Mouse (Mus musculus): ENCODE data around the gene Tnfrsf13b.
"Not testable (repeated sequence)": the region's sequence is repeated elsewhere in the genome, so short reads cannot be mapped to it uniquely, and the experiment has no call there.

Gene Tnfrsf13b

DNA sequence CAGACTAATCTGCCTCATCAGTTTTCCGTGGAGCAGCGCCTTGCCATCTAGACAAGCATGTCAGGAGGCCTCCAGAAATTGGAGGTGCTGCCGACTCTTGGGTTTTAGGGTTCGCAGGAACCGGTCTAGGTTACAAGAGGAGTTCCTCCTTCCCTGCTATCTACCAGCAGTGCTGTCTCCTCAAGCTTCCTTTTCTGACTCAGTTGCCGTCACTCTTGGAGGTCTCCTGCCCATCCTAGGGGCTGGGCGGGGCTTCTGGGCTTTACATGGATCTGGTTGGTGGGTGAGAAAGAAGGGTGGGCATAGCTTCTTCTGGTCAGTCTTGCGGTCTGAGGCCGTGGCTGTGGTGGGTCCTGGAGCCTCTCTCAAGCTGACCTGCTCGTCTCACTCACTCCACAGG lies 2.8 kb downstream of the Tnfrsf13b start:
- DNase-seq, result no peak

DNA sequence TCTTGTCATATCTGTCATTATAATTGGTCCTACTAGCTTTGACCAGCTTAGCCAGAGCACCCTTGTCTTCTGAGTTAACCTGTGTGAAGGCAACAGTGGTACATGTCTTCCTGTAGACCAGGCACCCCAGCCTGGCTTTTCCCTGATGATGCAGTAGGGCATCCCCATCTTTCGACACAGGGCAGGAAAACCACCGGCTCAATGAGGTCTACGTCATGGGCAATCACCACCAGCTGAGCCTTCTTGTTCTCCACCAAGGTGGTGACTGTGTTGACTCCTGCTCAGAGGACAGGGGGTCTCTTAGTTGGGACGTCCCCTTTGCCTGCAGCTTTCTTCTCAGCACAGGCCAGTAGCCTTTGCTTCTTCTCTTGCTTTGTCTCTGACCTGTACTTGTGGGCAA lies 4.1 kb downstream of the Tnfrsf13b start:
- not testable (repeated sequence) for DNase-seq

- DNase-seq, result no peak
These were observed 6.4 kb downstream of the Tnfrsf13b start for GRCm38 (mm10) chr11:61132943-61133342.

- no peak for DNase-seq
These were observed 15.1 kb downstream of the Tnfrsf13b start for GRCm38 (mm10) chr11:61141693-61142092.

DNA sequence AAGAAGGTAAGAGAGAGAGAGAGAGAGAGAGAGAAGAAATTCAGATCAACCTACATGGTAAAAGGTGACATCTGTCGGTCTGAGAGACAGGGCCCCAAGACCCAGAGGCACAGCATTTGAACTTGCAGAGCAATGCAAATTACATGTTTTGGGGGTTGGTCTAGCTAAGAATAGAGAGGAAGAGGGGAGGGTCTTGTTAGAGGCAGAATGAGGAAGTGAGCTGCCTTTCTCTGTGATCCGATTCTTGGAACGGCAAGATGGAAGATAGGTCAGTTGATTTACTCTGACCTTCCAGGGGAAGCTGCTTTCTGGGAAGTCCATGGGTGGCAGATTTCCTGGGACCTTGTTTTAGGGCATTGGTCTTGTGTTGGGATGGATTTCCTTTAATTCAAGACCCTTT lies 15.7 kb downstream of the Tnfrsf13b start:
- peak; percentile 51 for DNase-seq

DNA sequence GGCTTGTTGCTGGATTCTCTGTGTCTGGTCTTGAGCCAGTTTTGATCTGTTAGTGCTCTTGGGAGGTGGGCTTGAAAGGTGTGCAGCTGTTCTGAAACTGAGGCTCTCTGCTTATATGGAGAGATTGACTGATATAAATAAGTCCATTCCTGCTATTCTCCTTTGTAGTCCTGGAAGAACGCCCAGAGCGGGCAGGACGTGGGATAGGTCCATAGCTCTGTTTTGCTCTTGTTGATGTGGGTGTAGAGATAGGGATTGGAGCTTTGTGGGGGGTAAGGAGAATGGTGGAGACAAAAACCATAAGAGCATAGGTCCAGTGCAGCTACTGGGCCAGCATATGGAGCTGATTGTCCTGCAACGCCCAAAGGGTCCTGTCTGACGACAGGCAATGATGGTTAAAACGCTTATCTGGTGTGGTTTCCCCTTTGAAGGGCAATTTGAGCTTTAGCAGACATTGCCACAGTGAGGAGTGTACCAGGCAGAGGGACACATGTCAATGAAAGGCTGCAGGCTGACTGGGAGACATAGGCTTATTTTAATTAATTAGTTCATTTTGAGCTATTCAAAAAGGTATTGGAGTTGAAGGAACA lies 16.5 kb downstream of the Tnfrsf13b start:
- DNase-seq, result no peak

- DNase-seq, result peak; percentile 52
These were observed 17.3 kb downstream of the Tnfrsf13b start for GRCm38 (mm10) chr11:61143564-61144469.

DNA sequence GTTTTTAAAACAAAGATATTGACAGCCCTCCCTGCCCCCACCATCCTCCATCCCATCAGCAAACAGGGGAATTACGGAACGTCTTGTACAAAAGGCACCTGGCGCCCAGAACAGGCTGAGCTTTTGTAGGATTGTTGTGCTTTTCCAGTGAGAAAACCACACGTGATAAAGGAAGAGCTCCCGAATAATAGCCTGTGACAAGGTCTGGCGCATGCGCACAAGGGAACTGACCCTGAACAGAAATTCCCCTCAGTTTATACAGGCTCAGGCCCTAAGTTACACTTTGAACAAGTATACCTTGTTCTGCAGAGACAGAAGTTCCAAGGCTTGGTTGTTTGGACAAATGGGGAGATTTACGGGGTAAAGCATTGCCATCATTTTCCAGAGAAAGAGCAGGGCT lies 19.0 kb downstream of the Tnfrsf13b start:
- no peak for DNase-seq

GRCm38 (mm10) chr11:61146645-61147299 lies 20.2 kb downstream of the Tnfrsf13b start:
- peak; percentile 33 for DNase-seq

DNA sequence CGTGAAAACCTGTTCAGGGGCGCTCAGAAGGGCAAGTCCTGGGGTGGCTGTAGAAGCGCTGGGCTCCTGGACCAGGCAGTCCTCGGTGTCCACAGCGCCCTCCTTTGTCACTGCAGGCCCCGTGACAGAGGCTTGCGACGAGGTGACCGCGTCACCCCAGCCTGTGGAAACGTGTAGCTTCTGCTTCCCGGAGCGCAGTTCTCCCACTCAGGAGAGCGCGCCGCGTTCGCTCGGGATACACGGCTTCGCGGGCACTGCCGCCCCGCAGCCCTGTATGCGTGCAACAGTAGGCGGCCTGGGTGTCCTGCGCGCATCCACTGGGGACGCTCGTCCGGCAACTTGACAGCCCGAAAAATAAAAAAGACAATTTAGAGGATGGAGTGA lies 20.7 kb downstream of the Tnfrsf13b start:
- no peak for DNase-seq

- DNase-seq, result no peak
These were observed 23.9 kb downstream of the Tnfrsf13b start for GRCm38 (mm10) chr11:61150233-61151001.

DNA sequence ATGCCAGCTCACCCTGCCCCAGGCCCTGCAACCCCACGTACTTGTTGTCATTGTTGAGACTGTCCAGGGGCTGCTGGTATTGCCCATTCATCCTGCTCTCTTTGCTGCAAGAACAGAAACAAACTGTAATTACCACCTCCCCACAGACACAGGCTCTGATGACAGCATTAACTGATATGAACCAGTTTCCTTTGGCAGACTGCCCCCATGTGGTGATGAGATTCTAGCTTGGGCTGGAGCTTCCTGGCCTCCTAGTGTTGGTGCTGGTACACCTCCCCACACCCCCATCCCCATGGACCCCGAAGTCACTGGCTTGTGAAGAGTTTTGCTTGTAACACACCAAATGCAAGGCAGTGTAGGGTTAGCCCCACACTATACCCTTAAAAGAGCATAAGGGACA lies 29.2 kb downstream of the Tnfrsf13b start:
- DNase-seq, result peak; percentile 60

DNA sequence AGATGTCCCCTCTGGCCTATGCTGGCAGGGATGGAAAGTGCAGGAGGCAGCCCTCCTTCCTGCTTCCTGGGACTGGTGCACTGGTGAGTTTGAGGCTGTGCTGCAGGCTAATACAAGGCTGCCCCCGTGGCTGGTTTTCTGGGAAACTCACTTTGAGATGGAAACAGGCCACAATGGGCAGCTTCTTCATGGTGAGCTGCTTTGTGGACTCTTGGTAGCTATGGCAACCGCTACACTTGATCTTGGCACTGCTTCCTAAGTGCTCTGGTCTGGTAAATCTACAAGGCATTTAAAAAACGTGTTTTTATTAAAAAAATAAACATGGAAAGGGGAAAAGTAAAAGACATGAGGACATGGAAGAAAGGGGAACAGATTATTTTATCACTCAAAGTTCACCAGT lies 31.6 kb downstream of the Tnfrsf13b start:
- no peak for DNase-seq

DNA sequence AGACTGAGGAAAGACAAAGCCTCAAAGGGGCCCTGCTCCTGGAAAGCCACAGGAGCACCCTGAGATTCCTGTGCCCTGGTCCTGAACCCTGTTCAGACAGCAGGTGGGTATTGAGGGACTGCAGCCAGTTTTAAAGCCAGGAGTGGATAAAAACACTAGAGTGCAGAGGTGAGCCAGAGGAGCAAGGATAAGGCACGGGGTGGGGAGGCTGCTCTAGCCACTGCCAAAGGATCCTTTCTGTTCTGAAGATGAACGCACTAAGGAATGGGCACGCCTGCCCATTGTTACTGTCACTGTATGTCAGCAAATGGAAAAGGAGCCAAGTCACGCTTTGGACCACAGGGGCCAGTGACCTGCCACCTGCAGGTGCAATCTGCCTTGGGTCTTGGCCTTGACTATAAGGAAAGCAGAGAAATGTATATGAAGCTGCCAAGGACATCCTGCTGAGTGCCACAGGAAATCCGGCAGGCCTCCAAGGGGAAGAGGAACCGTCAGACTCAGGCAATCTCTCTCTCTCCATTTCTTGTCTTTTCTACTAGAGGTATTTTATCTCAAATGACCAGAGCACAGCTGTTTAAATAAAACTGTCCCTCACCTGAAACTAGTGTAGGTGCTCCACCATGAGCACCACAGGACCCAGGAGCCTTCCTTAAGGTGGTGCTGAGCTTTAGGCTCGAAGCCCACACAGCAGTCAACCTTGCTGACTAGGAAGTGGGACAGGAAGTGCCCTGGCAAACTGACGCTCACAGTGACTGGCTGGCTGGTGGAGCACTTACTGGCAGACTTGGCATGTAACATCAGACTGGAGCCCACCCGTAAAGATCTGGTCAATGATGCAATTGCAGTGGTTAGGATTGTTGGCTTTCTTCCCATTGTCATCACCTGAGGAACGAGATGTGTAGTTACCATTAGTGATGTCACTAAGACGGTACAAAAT lies 33.5 kb downstream of the Tnfrsf13b start:
- DNase-seq, result peak; percentile 50

- DNase-seq, result no peak
These were observed 34.6 kb downstream of the Tnfrsf13b start for GRCm38 (mm10) chr11:61161121-61161520.

DNA sequence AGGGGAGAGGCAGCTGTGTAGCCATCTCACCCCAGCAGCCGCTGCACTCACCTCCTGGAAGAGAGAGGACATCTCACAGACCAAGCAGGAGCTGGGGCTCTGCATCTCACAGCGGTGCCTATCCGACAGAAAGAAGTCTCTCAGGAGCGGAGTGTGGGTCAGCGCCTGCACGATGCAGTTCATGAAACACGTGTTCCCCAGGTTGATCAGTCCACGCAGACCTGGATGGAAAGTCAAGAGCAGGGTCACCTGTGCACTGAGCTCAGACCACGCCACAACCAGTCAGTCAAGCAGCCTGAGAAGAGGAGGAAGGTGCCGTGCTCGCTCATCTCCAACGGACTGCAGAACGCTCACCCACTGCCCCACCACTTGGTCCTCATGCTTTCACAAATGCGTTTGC lies 36.2 kb downstream of the Tnfrsf13b start:
- DNase-seq, result no peak

DNA sequence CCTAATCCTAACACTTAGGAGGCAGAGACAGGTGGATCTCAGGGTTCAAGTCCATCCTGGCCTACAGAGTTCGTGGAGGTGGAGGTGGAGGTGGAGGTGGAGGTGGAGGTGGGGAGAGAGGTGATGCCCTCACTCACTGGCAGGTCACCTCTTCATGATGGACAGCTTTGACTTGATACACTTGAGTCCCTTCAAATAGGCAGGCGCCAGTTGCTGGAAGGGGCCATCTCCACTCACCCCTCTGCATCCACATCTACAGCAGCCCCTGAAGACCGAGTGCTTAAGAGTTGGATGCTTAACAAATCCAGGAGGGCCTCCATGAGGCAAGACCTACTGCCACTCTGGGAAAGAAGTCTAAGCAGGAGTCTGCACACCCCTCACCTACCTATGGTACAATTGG lies 36.8 kb downstream of the Tnfrsf13b start:
- DNase-seq, result no peak

- no peak for DNase-seq
These were observed 37.8 kb downstream of the Tnfrsf13b start for GRCm38 (mm10) chr11:61164366-61164765.

DNA sequence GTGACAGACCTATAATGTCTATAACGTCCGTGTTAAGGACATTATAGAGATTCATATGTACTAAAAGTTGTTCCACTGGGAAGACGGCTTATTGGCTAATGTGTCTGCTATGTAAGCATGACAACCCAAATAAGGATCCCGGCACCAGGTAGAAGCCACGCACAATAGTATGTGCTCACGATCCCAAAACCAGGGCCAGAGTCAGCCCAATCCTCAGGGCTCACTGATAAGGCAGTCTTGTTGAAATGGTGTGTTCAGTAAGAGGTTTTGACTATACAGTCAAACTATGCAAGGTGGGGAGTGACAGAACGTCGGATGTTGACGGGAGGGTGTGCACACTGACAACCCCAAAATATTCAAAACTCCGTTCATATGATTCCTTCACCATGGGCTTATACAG lies 38.3 kb downstream of the Tnfrsf13b start:
- no peak for DNase-seq

DNA sequence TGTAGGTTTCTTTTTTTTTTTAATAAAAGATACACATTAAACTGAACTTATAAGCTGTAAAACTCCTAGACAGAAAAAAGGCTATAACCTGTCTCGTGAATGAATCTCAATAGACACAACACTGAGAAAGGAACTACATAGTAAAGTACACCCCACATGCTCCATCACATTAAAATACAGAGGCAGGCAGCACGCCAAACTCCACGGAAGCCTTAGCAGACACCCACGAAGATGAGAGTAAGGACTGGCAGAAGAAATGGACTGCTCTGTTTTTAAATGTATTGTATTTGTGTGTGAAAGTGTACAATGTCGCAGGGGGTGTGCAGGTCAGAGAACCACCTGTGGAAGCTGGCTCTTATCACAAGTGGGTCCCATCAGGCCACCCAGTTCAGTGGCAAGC lies 43.6 kb downstream of the Tnfrsf13b start:
- no peak for DNase-seq

- not testable (repeated sequence) for DNase-seq
These were observed 46.9 kb downstream of the Tnfrsf13b start for GRCm38 (mm10) chr11:61173477-61173876.

GRCm38 (mm10) chr11:61174291-61174820 lies 47.8 kb downstream of the Tnfrsf13b start:
- peak; percentile 75 for DNase-seq
